Mouse (Mus musculus) limb, embryonic 15.5 days (tissue): ENCODE data around the gene Tnrc6b. TPM values are rescaled to one million over a fixed set of nuclear protein-coding genes. Genes with fewer than 3 reads are reported as not detected.

ENCODE experiments used
- ATAC-seq: fragments of 200-750 bp; cut with Nextera tagmentation; 2 replicates; pipeline ENCODE4 v1.8.0; 2017; ENCODE audit warnings: low read depth, moderate TSS enrichment; ENCODE audit not compliant: insufficient number of reproducible peaks, low FRiP score, low TSS enrichment
- H3K27ac ChIP-seq: fragments of 300-500 bp; sonication (generic); 2 replicates; pipeline ENCODE4 v1.5.1; 2015; ENCODE audit warnings: moderate library complexity, mild to moderate bottlenecking, inconsistent platforms
- H3K27me3 ChIP-seq: fragments of 300-500 bp; sonication (generic); 2 replicates; pipeline ENCODE4 v1.6.1; 2015; ENCODE audit warnings: inconsistent platforms
- H3K36me3 ChIP-seq: fragments of 300-500 bp; sonication (generic); 2 replicates; pipeline ENCODE4 v1.6.1; 2015; ENCODE audit warnings: inconsistent platforms
- H3K4me1 ChIP-seq: fragments of 300-500 bp; sonication (generic); 2 replicates; pipeline ENCODE4 v1.6.1; 2015; ENCODE audit warnings: inconsistent platforms
- H3K4me2 ChIP-seq: fragments of 300-500 bp; sonication (generic); 2 replicates; pipeline ENCODE4 v1.6.1; 2015; ENCODE audit warnings: mild to moderate bottlenecking, inconsistent platforms
- H3K4me3 ChIP-seq: fragments of 300-500 bp; sonication (generic); 2 replicates; pipeline ENCODE4 v1.5.1; 2015; ENCODE audit warnings: mild to moderate bottlenecking, inconsistent platforms
- H3K9ac ChIP-seq: fragments of 300-500 bp; sonication (generic); 2 replicates; pipeline ENCODE4 v1.6.1; 2015; ENCODE audit warnings: inconsistent platforms
- H3K9me3 ChIP-seq: fragments of 300-500 bp; sonication (generic); 2 replicates; pipeline ENCODE4 v1.6.1; 2016; ENCODE audit warnings: inconsistent platforms
- WGBS: fragments of 180-500 bp; shearing (Covaris S2); methylation state at CpG from one replicate; pipeline ENCODE4 v1.1.7; 2015; 5-methylcytosine and 5-hydroxymethylcytosine counted together
- polyA plus RNA-seq: library from polyadenylated mRNA; unstranded; fragments of >200 nt; fragmentation: Nextera tagmentation; extraction: Ambion mirVana; gene quantifications from 2 replicates; pipeline ENCODE4 v1.2.1, GENCODE M21; 2015

Gene Tnrc6b
- polyA plus RNA-seq, 1 experiment from 2014 or later = 25.7 TPM

DNA sequence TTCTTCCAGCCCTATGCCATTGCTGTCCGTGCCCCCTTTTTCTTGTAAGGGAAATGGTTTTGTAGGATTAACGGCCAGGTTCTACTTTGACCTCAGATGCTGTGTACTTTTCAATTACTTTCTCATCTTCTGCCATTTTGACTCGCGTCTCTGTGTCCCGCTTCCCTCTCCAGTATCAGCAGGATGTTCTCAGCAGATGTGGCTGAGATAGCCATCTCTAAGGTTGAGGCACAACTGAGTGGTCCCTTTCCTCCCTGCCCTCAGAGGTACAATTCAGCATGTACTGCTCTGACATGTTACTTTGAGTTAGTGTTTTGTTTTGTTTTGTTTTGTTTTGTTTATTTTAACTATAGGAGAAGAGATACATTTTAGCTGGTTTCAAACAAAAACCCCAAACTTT, 223.7 kb downstream of the Tnrc6b start:
- Histone ChIP-seq H3K4me1 (peaks cover 6% of the 10 kb centered on the region), H3K9ac (no peak overlapping the region), H3K27ac (no peak overlapping the region), H3K27me3 (no peaks in the 10 kb centered on the region), H3K4me2 (no peak overlapping the region), H3K4me3 (no peak overlapping the region), H3K36me3 (peaks cover 25% of the 10 kb centered on the region), H3K9me3 (no peaks in the 10 kb centered on the region)
- ATAC-seq = no peak
- WGBS = 93% methylated on average over 5 of the region's 5 CpGs

GRCm38 (mm10) chr15:80936686-80937085, 225.6 kb downstream of the Tnrc6b start:
- no peak overlapping the region for H3K9ac ChIP-seq
- H3K36me3 ChIP-seq = peaks cover 20% of the 10 kb centered on the region
- 0 out of 2 replicates have a peak overlapping the region, but pooled peaks have one; percentile 5 for H3K27ac ChIP-seq
- 56% methylated on average over 3 of the region's 3 CpGs for WGBS
- no peaks in the 10 kb centered on the region for H3K4me1 ChIP-seq
- no peak overlapping the region for H3K4me3 ChIP-seq
- no peaks in the 10 kb centered on the region for H3K9me3 ChIP-seq
- no peak overlapping the region for H3K4me2 ChIP-seq
- no peak for ATAC-seq
- H3K27me3 ChIP-seq = no peaks in the 10 kb centered on the region

GRCm38 (mm10) chr15:80938615-80939014, 227.5 kb downstream of the Tnrc6b start:
- H3K36me3 ChIP-seq = peaks cover 16% of the 10 kb centered on the region
- H3K9ac ChIP-seq = no peak overlapping the region
- no peak overlapping the region for H3K4me2 ChIP-seq
- no peaks in the 10 kb centered on the region for H3K27me3 ChIP-seq
- H3K27ac ChIP-seq = no peak overlapping the region
- 86% methylated on average over 4 of the region's 4 CpGs for WGBS
- ATAC-seq = no peak
- H3K4me1 ChIP-seq = no peaks in the 10 kb centered on the region
- no peak overlapping the region for H3K4me3 ChIP-seq
- no peaks in the 10 kb centered on the region for H3K9me3 ChIP-seq

DNA sequence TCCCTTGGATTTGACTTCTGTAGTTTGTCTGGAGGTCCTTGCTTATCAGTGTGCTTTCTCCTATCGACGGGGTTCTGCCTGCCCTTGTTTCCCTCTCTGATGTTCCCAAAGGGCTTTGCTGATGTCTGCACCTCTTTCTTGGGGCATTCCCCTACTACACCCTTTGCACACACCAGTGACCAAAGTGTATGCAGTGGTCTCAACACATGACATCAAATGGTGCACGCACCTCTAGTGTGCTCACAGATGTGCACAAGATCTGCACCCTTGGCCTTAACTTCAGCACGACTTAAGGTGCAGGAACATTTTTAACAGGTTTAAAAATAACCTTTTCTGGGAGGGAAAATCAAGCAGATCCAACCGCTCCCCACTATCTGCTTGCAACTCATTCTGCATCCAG, 228.3 kb downstream of the Tnrc6b start:
- peaks cover 15% of the 10 kb centered on the region for H3K36me3 ChIP-seq
- H3K9ac ChIP-seq = no peak overlapping the region
- H3K4me1 ChIP-seq = no peaks in the 10 kb centered on the region
- no peak overlapping the region for H3K4me2 ChIP-seq
- no peaks in the 10 kb centered on the region for H3K27me3 ChIP-seq
- H3K9me3 ChIP-seq = no peaks in the 10 kb centered on the region
- WGBS = 91% methylated on average over 5 of the region's 5 CpGs
- H3K27ac ChIP-seq = no peak overlapping the region
- no peak for ATAC-seq
- no peak overlapping the region for H3K4me3 ChIP-seq

DNA sequence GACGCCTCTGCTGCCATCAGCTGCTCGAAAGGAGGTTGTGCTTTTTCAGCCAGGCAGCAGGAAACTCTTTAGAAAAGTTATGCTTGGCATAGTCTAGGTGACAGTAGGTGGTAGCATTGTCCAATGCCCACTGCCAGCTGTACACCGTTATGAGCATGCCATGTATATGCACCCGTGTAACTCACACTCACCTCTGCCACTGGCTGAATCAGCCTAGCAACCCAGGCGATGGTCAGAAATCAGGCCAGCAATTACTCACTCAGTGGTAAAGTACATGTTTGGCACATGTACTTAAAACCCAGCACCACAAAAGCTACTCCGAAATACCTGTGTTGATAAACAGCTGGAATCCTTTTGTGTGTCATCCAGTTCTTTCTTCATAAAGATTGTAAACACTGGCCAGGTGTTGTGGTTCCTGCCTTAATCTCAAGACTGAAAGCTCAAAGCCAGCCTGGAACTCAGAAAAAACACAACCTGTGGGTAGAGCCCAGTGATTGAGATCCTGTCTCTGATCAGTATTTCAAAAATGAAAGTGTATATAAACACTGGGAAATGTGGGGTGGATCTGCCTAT, 230.4 kb downstream of the Tnrc6b start:
- H3K4me3 ChIP-seq = no peak overlapping the region
- 85% methylated on average over 6 of the region's 6 CpGs for WGBS

DNA sequence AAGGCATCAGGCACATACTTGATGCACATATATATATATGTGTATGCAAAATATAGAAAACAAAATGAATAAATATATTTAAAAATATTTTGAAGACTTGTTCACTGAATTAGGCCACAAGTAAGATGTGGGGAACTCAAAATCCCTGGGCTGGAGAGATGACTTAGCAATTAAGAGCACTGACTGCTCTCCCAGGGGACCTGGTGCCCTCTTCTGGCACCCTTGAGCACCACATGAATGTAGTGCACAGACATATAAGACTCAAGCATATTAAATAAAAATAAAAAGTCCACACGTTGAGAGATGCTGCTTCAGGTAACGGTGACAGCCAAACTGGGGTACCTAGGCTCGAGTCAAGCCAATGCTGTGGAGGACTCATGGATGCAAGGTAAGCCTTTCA, 234.7 kb downstream of the Tnrc6b start:
- no peak overlapping the region for H3K4me2 ChIP-seq
- no peak overlapping the region for H3K4me3 ChIP-seq
- H3K9ac ChIP-seq = no peak overlapping the region
- no peaks in the 10 kb centered on the region for H3K9me3 ChIP-seq
- no peak overlapping the region for H3K27ac ChIP-seq
- no peaks in the 10 kb centered on the region for H3K27me3 ChIP-seq
- H3K4me1 ChIP-seq = peaks cover 9% of the 10 kb centered on the region
- no peak for ATAC-seq
- H3K36me3 ChIP-seq = peaks cover 7% of the 10 kb centered on the region; the same call in 1 of the 2 replicates
- 60% methylated on average over 3 of the region's 3 CpGs for WGBS

More for the DNA sequence above, 230.4 kb downstream of the Tnrc6b start:
- Histone ChIP-seq H3K9me3 (no peaks in the 10 kb centered on the region), H3K9ac (no peak overlapping the region), H3K27me3 (no peaks in the 10 kb centered on the region), H3K27ac (no peak overlapping the region), H3K36me3 (peaks cover 15% of the 10 kb centered on the region), H3K4me2 (no peak overlapping the region), H3K4me1 (no peaks in the 10 kb centered on the region)
- no peak for ATAC-seq

GRCm38 (mm10) chr15:80948145-80949135, 237.3 kb downstream of the Tnrc6b start, which contains the start of gene Adsl:
Adsl (plus strand) TSS chr15:80948490.
- Histone ChIP-seq H3K4me3 (peak within 1 kb of the TSS; percentile 89), H3K27me3 (no peaks in the 10 kb centered on the region), H3K4me1 (peaks cover 9% of the 10 kb centered on the region), H3K9ac (peak within 1 kb of the TSS; percentile 60), H3K36me3 (peaks cover 15% of the 10 kb centered on the region), H3K27ac (peak within 1 kb of the TSS; percentile 92), H3K4me2 (peak within 1 kb of the TSS; percentile 74), H3K9me3 (no peaks in the 10 kb centered on the region)
- ATAC-seq = peak; percentile 87
- WGBS = under 1% methylated on average over 63 of the region's 63 CpGs

DNA sequence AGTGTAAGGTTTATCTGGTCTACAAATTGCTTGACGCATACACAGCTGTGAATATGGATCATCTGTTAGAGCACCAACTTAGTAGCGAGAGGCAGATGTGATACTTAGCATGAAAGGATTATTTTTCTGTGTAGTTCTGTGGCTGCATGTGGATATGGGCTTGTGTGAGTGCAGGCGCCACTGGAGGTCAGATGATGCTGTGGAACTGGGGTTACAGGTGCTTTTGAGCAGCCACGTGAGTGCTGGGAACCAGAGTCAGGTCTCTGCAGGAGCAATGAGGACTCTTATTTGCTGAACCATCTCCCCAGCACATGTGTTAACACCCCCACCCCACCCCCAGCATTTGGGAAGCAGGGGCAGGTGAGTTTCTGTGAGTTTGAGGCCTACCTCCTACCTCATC, 238.3 kb downstream of the Tnrc6b start:
- Histone ChIP-seq H3K4me2 (peak overlapping the region; percentile 74), H3K9me3 (no peaks in the 10 kb centered on the region), H3K4me1 (peaks cover 9% of the 10 kb centered on the region), H3K27ac (no peak overlapping the region), H3K9ac (0 out of 2 replicates have a peak overlapping the region, but pooled peaks have one; percentile 11), H3K36me3 (peaks cover 25% of the 10 kb centered on the region), H3K4me3 (peak overlapping the region; percentile 89), H3K27me3 (no peaks in the 10 kb centered on the region)
- WGBS = 48% methylated on average over 4 of the region's 4 CpGs
- no peak for ATAC-seq

DNA sequence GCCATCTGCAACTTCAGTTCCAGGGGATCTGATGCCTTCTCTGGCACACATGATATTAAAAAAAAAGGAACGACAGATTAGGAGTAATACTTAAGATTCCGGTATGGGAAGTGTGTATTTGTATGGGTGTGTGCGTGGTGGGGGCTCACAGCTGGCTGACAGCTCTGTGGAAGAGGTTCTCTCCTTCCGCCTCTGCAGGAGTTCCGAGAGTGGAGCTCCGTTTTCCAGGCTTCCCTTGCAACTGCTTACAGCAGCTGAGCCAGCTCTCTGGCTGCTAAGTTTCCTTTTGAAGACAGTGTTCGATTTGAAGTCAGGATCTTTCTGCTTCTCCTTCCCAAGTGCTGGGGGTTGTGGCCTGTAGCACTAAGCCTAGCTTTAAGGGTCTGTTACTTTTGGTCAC, 238.9 kb downstream of the Tnrc6b start:
- Histone ChIP-seq H3K9ac (0 out of 2 replicates have a peak overlapping the region, but pooled peaks have one; percentile 11), H3K36me3 (peaks cover 31% of the 10 kb centered on the region), H3K27me3 (no peaks in the 10 kb centered on the region), H3K27ac (no peak overlapping the region), H3K4me1 (peaks cover 9% of the 10 kb centered on the region), H3K4me2 (peak overlapping the region; percentile 74; the same call in 1 of the 2 replicates), H3K4me3 (0 out of 2 replicates have a peak overlapping the region, but pooled peaks have one; percentile 89), H3K9me3 (no peaks in the 10 kb centered on the region)
- WGBS = 92% methylated on average over 7 of the region's 7 CpGs
- no peak for ATAC-seq

- H3K9me3 ChIP-seq = no peaks in the 10 kb centered on the region
- peaks cover 9% of the 10 kb centered on the region for H3K4me1 ChIP-seq
- no peak overlapping the region for H3K4me3 ChIP-seq
- H3K4me2 ChIP-seq = no peak overlapping the region
- no peak for ATAC-seq
- WGBS = 89% methylated on average over 9 of the region's 9 CpGs
- H3K27ac ChIP-seq = no peak overlapping the region
- H3K36me3 ChIP-seq = peaks cover 64% of the 10 kb centered on the region
- H3K9ac ChIP-seq = no peak overlapping the region
- H3K27me3 ChIP-seq = no peaks in the 10 kb centered on the region
Observed at GRCm38 (mm10) chr15:80953971-80954370, 242.9 kb downstream of the Tnrc6b start.

DNA sequence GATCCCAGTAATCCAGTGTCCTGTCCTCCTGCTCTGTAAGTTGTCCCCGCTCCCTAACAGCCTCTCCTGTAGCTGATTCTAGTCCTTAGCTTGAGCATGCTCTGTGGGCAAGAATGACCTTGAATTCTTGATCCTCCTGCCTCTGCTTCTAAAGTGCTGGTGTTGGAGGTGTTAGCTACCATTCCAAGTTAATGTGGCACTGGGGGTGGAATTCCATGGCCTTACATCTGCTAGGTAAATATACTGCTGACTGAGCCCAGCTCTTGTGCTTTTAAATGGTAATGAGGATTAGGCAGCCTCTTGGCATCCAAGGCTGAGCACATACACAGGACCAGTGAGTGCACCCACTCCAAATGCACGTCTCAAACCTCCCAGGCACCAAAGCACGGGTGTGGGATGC, 243.7 kb downstream of the Tnrc6b start:
- Histone ChIP-seq H3K36me3 (peaks cover 72% of the 10 kb centered on the region), H3K4me1 (peaks cover 3% of the 10 kb centered on the region), H3K4me3 (no peak overlapping the region), H3K27ac (no peak overlapping the region), H3K9me3 (no peaks in the 10 kb centered on the region), H3K27me3 (no peaks in the 10 kb centered on the region), H3K4me2 (no peak overlapping the region), H3K9ac (no peak overlapping the region)
- WGBS = 87% methylated on average over 3 of the region's 3 CpGs
- ATAC-seq = no peak
